Comparison of ENCODE assay signal across 9 mouse cellular contexts in the genomic region with DNA sequence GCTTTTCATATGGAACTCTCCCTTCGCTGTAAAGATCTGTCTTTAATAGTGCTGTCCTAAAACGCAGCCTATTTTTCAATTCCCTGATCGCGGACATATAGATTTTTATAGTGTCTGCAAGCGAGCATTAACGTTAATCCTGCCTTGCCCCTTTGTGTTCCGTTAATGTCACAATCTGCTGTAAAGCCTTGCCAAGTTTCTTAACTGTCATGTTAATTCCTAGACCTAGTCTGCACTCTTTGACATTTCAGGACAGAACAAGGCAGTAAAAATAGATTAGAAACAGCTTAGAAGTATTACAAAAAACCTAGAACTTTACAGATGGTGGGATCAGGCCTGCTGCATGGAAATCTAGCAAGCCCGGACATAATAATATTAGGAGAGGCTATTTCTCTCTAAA.
DNase-seq lines count a peak whose midpoint lies in the region; ATAC-seq and TF ChIP-seq lines count a peak whose summit lies in the region.
"Had no signal": no experiment of that assay in that cellular context is flagged by ENCODE, and none has a peak within 500 bp of the region (broad histone marks: within the 10 kb centered on the region; RNA-seq: fewer than 3 reads in every experiment).

No protein-coding gene starts in this region.

- TF ChIP-seq POLR2A in heart, adult 2 months (IDR thresholded peaks at IDR 0.05; ENCODE audit: insufficient read depth, low read depth, low read length): no peak

- H3K4me2 ChIP-seq in heart, embryonic 12.5 days: peak overlapping the region; percentile 79
- H3K4me2 ChIP-seq in midbrain, embryonic 11.5 days: peak overlapping the region; percentile 14; the same call in 1 of the 2 replicates

- TF ChIP-seq CTCF in heart, adult 2 months (IDR thresholded peaks at IDR 0.05): no peak

- H3K9me3 ChIP-seq in heart, embryonic 12.5 days (replicated peaks): no peaks in the 10 kb centered on the region
- H3K9me3 ChIP-seq in hindbrain, embryonic 10.5 days: no peaks in the 10 kb centered on the region
- H3K9me3 ChIP-seq in midbrain, embryonic 11.5 days (ENCODE audit: control insufficient read depth, low read length): no peaks in the 10 kb centered on the region

- no peak for ATAC-seq in heart, embryonic 12.5 days (ENCODE audit: insufficient number of reproducible peaks, low FRiP score)
- ATAC-seq in midbrain, embryonic 11.5 days (ENCODE audit: low FRiP score): no peak

- H3K4me1 ChIP-seq in heart, embryonic 12.5 days (replicated peaks): peaks cover 15% of the 10 kb centered on the region
- H3K4me1 ChIP-seq in heart, adult 2 months (ENCODE audit: control insufficient read depth, insufficient read depth, low read length): no peaks in the 10 kb centered on the region
- H3K4me1 ChIP-seq in hindbrain, embryonic 10.5 days (replicated peaks): peaks cover 52% of the 10 kb centered on the region
- peaks cover 50% of the 10 kb centered on the region for H3K4me1 ChIP-seq in midbrain, embryonic 11.5 days (ENCODE audit: control insufficient read depth, insufficient read depth, low read length)

- TF ChIP-seq EP300 in heart, adult 2 months (IDR thresholded peaks at IDR 0.05; ENCODE audit: insufficient read depth, low read depth, low read length): no peak

- H3K36me3 ChIP-seq in heart, embryonic 12.5 days: no peaks in the 10 kb centered on the region
- H3K36me3 ChIP-seq in heart, adult 2 months (ENCODE audit: control insufficient read depth, insufficient read depth, low read length): no peaks in the 10 kb centered on the region
- no peaks in the 10 kb centered on the region for H3K36me3 ChIP-seq in hindbrain, embryonic 10.5 days
- no peaks in the 10 kb centered on the region for H3K36me3 ChIP-seq in midbrain, embryonic 11.5 days (ENCODE audit: control insufficient read depth, insufficient read depth, low read length)

- no peaks in the 10 kb centered on the region for H3K27me3 ChIP-seq in heart, embryonic 12.5 days (replicated peaks)
- H3K27me3 ChIP-seq in heart, adult 2 months (ENCODE audit: control insufficient read depth, insufficient read depth, low read length): no peaks in the 10 kb centered on the region
- H3K27me3 ChIP-seq in hindbrain, embryonic 10.5 days (ENCODE audit: insufficient read depth, poor library complexity, severe bottlenecking): peaks cover 12% of the 10 kb centered on the region
- H3K27me3 ChIP-seq in midbrain, embryonic 11.5 days (ENCODE audit: control insufficient read depth, insufficient read depth, low read length): no peaks in the 10 kb centered on the region; the same call in 1 of the 2 replicates

- 55% methylated on average over 8 of the region's 8 CpGs for WGBS in heart, embryonic 12.5 days
- 60% methylated on average over 8 of the region's 8 CpGs for WGBS in heart, adult 2 months
- 44% methylated on average over 8 of the region's 8 CpGs for WGBS in hindbrain, embryonic 10.5 days
- WGBS in midbrain, embryonic 11.5 days: 15% methylated on average over 8 of the region's 8 CpGs

- 0 out of 2 replicates have a peak overlapping the region, but pooled peaks have one; percentile 12 for H3K9ac ChIP-seq in heart, embryonic 12.5 days
- no peak overlapping the region for H3K9ac ChIP-seq in heart, adult 2 months (ENCODE audit: low read depth, low read length)
- peak overlapping the region; percentile 36 for H3K9ac ChIP-seq in midbrain, embryonic 11.5 days (ENCODE audit: low read length)

- no peak for DNase-seq in heart, adult 2 months
- DNase-seq in Muller cell, postnatal 12 days (ENCODE audit: inconsistent ontology term): peak; percentile 43
- DNase-seq in hindbrain, embryonic 10.5 days (ENCODE audit: low spot score): no peak
- peak; percentile 93 for DNase-seq in midbrain, embryonic 11.5 days (ENCODE audit: low spot score, missing footprints)
- DNase-seq in right cerebral cortex, adult 18-20 months: no peak
- no peak for DNase-seq in left cerebral cortex, postnatal 25 days (ENCODE audit: low spot score in 2 of 2)
- DNase-seq in kidney, adult 11 months: no peak
- DNase-seq: cerebellum, adult 11-12 months had no signal

- intact Hi-C loops in heart, adult 2 months (cut with DNase I): no loop called here
- intact Hi-C loops in left cerebral cortex, postnatal 25 days (cut with DNase I): no loop called here

- no peaks in the 10 kb centered on the region for H3K79me2 ChIP-seq in heart, adult 2 months (replicated peaks; ENCODE audit: control insufficient read depth, insufficient read depth, low read length)

- peak overlapping the region; percentile 35; the same call in 1 of the 2 replicates for H3K27ac ChIP-seq in heart, embryonic 12.5 days (ENCODE audit: poor library complexity, severe bottlenecking)
- no peak overlapping the region for H3K27ac ChIP-seq in heart, adult 2 months
- H3K27ac ChIP-seq in hindbrain, embryonic 10.5 days: peak overlapping the region; percentile 87
- peak overlapping the region; percentile 84 for H3K27ac ChIP-seq in midbrain, embryonic 11.5 days (ENCODE audit: low read depth, low read length)

- peak overlapping the region; percentile 47; the same call in 1 of the 2 replicates for H3K4me3 ChIP-seq in heart, embryonic 12.5 days
- H3K4me3 ChIP-seq in heart, adult 2 months: no peak overlapping the region
- H3K4me3 ChIP-seq in hindbrain, embryonic 10.5 days: peak overlapping the region; percentile 36
- no peak overlapping the region for H3K4me3 ChIP-seq in midbrain, embryonic 11.5 days (ENCODE audit: low read depth, low read length)

Comparison
In these comparisons a context has a peak if more than half of its experiments do, and no peak if none do; other contexts are left out.
1. H3K4me3 ChIP-seq: peak in heart, embryonic 12.5 days (single experiment) and hindbrain, embryonic 10.5 days (single experiment); none in heart, adult 2 months (single experiment) and midbrain, embryonic 11.5 days (single experiment).
2. DNase-seq: peak in Muller cell, postnatal 12 days (single experiment) and midbrain, embryonic 11.5 days (single experiment); none in heart, adult 2 months (0 of 2), hindbrain, embryonic 10.5 days (single experiment), right cerebral cortex, adult 18-20 months (single experiment), left cerebral cortex, postnatal 25 days (0 of 2) and kidney, adult 11 months (single experiment).